Mouse (Mus musculus) liver, postnatal 0 days (tissue): ENCODE results near the gene H6pd.

Source experiments
- CTCF ChIP-seq: sonication (generic); IDR thresholded peaks from 2 replicates; pipeline ENCODE4 v1.5.1; 2016; ENCODE audit warnings: antibody characterized with exemption, low read depth
- EP300 ChIP-seq: IDR thresholded peaks from 2 replicates; pipeline ENCODE4 v1.6.1; 2016; ENCODE audit warnings: antibody characterized with exemption, low read depth, mild to moderate bottlenecking

GRCm38 (mm10) chr4:150048478-150049156 lies 39.8 kb upstream of the H6pd start:
- TF ChIP-seq CTCF (no peak), EP300 (no peak)
